Mouse (Mus musculus): ENCODE data around the gene Btnl1. TPM values are rescaled to one million over a fixed set of nuclear protein-coding genes. Genes with fewer than 3 reads are reported as not detected.

Gene Btnl1
- not detected in 2 replicates for total RNA-seq (2014; fragmentation: Nextera tagmentation)
- total RNA-seq (2017), result not detected in 2 replicates

DNA sequence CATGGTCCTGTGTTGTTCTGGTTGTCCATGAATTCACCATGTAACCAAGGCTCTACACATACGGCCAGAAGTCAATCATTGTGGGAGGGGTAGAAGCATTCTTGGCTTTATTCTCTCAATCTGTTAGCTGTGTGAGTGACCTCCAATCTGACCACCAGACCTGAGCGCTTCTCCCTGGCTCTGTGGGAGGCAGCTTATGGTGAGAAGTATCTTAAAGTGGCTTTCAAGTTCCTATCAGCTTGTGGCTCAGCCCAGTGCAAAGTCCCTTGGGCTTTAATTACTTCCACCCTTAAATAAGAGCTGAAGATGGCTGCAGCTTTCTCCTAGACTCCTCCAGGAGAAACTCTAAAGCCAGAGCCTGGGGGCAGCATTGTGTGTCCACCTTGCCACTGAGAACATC lies at the start of gene Btnl1:
Gene Btnl1 (plus strand): TSS at position 286 of the 400 bp plus-strand sequence.
- ATAC-seq (replicated peaks; ENCODE audit: poor library complexity, severe bottlenecking), result no peak

DNA sequence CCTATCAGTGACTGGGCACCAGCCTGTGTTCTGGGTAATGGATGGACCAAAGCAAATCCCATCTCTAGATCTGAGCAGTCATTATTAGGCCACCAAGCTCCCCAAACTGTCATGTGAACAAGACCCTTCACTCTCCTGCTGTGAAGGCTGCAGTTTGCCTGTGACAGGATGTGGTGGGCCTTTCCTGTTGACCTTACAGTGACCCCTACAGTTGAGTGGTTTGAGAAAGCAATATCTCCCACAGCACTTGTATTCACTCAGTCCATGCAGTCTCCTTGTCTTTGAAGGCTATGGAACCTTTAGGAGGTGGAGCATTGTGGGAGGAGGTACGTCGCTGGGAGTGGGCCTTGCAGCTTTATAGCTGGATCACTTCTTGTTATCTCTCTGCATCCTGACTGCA lies 47.1 kb upstream of the Btnl1 start:
- peak; percentile 62 for ATAC-seq (replicated peaks; ENCODE audit: poor library complexity, severe bottlenecking)

DNA sequence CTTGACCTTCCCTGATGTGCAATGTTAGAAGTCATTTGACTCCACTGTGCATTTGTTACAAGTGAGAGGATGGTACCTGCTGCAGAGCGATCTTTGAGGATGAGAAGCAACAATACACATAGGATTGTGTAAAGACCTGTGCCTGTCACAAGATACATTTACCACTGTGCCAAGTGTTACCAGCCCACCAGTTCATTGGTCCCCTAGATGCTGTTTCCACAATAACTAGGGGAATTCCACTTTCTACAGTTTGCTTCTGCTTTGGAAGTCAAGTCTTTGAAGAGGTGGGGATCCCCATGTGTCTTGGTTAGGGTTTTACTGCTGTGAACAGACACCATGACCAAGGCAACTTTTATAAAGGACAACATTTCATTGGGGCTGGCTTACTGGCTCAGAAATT lies 45.7 kb upstream of the Btnl1 start:
- no peak for ATAC-seq (replicated peaks; ENCODE audit: poor library complexity, severe bottlenecking)

DNA sequence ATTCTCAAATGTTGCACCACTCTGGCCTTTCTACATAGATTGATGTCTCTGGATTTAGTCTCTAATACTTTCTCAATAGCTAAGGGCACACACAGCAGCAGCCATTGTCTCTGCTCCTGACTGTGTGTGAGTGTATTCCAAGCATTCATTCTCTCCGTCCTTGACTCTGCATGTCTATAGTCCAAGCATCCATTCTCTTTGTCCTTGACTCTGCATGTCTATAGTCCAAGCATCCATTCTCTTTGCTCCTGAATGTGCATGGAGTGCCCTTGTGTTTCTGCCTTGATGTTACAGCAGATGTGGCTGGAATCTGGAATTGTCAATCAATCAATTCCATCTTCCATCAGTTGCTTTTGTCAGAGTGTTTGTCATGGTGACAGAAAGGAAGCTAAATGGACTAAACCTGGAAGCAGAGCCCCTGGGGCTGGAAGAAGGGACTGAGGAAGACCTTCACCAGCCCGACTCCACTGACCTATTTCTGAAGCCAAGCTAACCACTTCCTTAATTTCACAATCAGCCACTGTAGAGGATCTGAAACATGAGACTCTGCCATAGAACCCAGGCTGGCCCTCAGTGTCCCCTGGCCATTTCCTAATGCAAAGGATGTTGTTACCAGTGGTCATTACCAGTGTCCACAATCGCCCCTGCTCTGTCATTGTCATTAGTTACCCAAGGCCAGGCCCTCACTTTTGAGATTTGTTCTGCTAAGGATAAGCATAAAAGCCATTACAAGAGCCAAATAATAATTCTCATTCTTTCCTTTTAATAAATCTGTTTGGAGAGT lies 36.1 kb upstream of the Btnl1 start:
- peak; percentile 97 for ATAC-seq (replicated peaks; ENCODE audit: poor library complexity, severe bottlenecking)

DNA sequence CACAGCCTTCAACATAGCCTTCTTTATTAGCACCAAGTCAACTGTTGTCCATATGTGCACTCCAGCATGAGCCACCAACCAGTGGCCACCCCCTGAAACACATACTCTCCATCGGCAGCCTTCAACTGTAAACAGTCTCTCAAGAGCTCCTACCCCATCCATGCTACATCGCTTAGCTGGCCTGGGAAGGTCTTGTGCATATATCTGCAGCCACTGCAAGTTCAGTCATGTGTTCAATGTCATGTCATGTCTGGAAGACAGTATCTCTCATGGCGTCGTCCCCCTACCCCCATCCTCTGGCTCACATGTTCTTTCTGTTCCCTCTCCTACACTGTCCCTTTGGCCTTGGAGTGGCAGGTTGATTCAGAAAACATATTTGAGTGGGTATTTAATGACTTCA lies 32.0 kb upstream of the Btnl1 start:
- ATAC-seq (replicated peaks; ENCODE audit: poor library complexity, severe bottlenecking), result no peak

DNA sequence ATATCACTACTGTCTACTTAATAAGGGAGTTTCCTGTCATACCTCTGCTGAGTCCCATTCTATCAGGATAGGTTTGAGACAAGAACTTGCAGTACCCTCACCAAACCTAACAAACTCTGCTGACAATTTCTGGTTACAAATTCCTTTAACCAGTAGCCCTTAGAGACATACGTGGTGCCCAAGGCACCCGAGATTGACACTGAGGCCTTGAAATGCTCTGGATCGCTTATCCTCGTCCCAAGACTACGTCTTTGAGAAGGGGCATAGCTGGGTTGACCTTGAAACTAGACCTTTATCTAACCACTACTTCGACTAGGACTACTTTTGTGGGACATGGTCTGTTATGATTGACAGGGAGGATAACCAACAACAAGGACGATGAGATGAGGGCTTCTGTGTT lies 31.4 kb upstream of the Btnl1 start:
- no peak for ATAC-seq (replicated peaks; ENCODE audit: poor library complexity, severe bottlenecking)

DNA sequence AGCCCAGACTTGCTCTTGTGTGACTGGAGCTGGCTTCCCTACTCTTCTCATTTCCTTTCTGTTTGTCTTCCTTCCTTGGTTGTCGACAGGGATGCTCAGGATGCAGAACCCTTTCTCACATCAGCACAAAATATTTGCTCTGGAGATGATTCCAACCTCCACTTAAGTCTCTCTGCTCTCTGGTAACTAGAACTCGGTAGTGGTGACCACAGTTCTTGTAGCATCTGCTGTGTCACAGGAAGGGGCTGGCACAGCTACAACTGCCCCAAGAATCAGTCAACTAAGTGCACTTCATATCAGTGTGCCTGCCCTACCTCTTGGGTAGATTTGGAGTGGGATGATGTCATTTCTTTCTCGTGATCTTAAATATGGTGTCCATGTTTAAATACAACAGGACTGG lies 30.9 kb upstream of the Btnl1 start:
- no peak for ATAC-seq (replicated peaks; ENCODE audit: poor library complexity, severe bottlenecking)

DNA sequence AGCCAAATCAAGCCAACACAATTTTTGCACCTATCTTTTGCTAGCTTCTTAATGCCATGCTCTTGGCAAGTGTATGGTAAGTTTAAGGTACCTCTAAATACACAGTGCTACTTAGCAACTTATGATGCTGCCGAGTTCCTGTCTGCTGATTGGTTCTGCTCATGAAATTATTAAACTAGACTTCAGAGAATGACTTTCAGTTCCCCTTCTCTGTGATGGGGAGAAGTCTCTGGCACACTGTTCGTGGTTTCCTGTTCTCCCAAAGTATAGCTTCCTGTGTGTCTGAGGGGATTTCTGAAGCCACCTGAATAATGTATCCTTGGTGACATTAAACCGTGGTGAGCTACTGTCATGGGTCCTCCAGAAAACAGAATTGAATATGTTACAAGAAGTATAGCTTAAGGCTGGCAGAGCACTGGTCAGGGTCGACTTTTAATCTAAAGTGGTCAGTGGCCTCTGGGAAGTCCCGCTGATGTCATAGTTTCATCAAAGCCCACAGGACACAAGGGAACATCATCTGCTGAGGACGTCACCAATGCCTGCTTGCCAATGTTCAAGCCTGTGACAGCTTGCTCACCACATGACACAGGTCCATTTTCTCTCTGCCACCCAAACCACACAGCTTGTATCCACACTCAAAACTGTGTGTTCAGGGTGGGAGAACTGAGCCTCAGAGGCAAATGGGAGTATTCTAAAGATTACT lies 29.2 kb upstream of the Btnl1 start:
- ATAC-seq (replicated peaks; ENCODE audit: poor library complexity, severe bottlenecking), result peak; percentile 81

DNA sequence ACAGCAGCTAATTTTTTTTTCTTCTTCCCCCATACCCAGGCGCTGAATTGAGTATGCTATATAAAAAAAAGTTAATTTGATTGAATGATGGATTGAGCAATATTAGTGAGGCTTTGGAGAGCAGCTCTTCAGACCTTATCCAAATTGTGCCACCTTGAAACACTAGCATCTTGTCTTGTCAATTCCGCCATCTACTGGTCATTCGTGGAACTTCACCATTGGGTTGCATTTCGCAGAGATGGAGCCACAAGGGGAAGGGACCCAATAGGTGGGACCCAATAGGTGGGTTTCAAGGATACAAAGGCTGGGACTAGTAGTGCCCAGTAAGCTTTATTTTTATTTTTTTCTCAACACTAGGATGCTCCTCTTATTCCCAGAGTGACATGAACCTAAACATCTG lies 27.5 kb upstream of the Btnl1 start:
- ATAC-seq (replicated peaks; ENCODE audit: poor library complexity, severe bottlenecking), result peak; percentile 49

DNA sequence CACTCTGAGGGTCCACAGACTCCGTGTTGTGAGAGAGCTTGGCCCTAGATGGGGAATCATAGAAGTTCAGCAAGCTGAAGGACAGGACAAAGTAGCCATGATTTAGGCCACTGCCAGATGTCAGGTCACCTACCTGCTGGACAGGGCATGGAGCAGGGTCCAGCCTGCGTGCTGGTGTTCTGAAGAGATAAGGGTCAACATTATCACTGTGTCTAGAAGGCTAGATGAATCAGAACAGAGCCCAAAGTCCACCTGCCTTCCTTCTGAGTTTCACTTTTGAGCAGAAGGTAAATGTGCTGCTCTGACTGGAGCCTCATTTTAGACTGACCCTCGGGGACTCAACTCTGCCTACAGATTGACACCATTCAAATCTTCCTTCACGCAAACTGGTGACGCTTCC lies 22.4 kb upstream of the Btnl1 start, which contains the start of gene Btnl2:
Gene Btnl2 (plus strand): TSS at position 284 of the 400 bp plus-strand sequence.
- ATAC-seq (replicated peaks; ENCODE audit: poor library complexity, severe bottlenecking), result no peak

DNA sequence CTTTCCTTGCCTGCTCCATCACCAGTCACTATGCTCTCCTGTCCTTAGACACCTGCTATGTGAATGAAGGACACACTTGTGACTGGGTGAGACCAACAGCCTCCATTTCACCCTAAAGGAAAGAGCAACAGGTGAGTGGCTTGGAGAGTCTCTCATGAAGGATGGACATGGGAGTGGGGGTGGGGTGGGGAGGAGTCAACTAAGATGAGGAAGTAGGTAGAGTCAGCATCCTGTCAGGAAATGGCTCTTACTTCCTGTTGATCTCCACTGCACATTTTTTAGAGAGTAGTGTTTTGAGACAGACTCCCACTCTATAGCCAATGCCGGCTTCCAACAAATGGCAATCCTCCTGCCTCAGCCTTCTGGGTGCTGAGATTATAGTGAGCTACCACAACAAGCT lies 22.0 kb upstream of the Btnl1 start:
- peak; percentile 56 for ATAC-seq (replicated peaks; ENCODE audit: poor library complexity, severe bottlenecking)

DNA sequence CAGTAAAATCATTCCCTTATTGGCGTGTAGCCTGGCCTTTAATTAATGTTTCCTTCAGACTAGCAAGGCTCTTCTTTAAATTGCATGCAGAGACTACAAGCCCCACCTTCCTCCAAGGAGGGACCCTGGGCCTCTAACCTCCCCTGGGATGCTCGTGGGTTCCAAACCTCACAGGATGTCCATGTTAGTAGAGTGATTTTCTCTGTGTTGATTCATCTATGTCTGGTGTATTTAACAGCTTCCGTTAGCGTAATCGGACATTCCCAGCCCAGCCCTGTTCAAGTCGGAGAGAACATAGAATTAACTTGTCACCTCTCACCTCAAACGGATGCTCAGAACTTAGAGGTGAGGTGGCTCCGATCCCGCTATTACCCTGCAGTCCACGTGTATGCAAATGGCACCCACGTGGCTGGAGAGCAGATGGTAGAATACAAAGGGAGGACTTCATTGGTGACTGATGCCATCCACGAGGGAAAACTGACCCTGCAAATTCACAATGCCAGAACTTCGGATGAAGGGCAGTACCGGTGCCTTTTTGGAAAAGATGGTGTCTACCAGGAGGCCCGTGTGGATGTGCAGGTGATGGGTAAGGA lies 13.9 kb upstream of the Btnl1 start:
- no peak for ATAC-seq (replicated peaks; ENCODE audit: poor library complexity, severe bottlenecking)

DNA sequence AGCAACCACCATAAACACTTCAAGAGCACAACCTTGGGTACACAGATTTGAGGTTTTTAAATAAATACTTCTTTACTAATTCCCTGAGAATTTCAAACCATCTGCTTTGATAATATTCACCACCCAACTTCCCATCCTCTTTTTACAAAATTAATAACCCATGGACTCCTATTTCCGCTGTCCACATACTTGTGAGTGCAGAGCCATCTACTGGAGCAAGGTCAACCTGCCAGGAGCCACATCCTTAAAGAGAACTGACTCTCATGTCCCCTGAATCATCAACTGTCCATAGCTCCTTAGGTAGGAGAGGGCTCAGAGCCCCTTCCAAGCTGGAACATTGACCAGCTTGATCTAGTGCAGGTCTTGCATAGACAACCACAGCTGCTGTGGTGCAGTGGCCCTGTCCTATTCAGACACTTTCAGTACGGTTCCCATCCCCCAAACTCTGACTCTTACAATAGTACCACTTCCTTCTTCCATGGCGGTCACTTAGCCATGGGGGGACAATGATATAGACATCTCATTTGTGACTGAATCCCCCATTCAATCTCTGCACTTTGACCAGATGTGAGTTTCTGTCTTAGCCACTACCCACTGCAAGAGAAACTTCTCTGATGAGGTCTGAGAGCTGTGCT lies 13.1 kb upstream of the Btnl1 start:
- peak; percentile 73 for ATAC-seq (replicated peaks; ENCODE audit: poor library complexity, severe bottlenecking)

DNA sequence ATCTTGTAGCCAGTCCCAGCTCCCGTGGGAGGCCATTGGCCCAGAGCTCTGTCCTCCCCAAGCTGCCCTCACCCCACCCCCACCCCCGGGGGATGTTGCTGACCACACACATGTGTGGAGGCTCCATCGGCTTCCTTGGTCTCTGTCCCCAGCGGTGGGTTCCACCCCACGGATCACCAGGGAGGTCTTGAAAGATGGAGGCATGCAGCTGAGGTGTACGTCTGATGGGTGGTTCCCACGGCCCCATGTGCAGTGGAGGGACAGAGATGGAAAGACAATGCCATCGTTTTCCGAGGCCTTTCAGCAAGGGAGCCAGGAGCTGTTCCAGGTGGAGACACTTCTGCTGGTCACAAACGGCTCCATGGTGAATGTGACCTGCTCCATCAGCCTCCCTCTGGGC lies 11.9 kb upstream of the Btnl1 start:
- ATAC-seq (replicated peaks; ENCODE audit: poor library complexity, severe bottlenecking), result no peak

DNA sequence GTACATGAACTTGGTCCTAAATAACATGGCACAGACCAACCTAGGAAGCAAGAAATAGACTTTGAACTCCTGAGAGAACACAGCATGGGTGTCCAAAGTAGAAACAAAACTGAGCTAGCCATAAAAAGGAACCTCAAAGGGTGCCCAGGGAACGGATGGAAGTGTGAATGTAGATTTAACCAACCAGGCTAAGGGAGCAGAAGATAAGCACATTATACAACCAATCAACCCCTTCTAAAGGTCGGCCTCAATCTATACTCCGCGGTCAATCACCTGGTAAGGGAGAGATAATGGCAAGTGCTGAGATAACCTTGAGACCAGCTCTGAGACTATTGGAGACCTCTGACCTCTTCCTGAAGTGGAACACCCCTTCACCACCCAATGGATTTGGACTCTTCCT lies 6.4 kb upstream of the Btnl1 start:
- ATAC-seq (replicated peaks; ENCODE audit: poor library complexity, severe bottlenecking), result no peak

DNA sequence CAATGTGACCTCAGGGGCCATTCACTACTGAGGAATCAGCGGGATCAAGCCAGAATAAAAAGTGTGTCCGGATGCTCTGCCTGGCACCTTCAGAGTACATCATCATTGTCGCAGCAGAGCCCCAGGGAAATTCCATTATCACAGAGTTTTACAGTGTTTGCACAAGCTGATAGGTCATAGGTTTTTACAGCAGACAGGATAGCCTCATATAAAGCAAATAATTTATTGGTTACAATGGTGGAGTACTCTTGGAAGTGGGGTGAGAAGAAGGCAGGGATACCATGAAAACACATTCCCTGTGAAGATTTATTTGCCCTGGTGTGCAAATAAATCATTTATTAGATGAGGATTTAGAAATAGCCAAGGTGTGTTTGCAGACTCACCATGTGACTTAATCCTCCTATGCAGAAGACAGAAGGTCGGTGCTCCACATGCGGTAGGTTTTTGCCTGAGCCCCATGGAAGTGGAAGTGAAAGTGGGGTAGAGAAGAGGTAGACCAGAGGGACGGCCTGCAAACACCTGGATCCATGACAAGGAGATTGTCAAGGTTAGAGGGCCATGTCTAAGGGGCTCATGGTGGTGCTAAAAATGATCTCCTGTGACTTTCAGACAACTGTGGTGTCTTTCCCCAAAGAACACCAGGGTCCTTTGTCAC lies 3.8 kb upstream of the Btnl1 start:
- no peak for ATAC-seq (replicated peaks; ENCODE audit: poor library complexity, severe bottlenecking)

DNA sequence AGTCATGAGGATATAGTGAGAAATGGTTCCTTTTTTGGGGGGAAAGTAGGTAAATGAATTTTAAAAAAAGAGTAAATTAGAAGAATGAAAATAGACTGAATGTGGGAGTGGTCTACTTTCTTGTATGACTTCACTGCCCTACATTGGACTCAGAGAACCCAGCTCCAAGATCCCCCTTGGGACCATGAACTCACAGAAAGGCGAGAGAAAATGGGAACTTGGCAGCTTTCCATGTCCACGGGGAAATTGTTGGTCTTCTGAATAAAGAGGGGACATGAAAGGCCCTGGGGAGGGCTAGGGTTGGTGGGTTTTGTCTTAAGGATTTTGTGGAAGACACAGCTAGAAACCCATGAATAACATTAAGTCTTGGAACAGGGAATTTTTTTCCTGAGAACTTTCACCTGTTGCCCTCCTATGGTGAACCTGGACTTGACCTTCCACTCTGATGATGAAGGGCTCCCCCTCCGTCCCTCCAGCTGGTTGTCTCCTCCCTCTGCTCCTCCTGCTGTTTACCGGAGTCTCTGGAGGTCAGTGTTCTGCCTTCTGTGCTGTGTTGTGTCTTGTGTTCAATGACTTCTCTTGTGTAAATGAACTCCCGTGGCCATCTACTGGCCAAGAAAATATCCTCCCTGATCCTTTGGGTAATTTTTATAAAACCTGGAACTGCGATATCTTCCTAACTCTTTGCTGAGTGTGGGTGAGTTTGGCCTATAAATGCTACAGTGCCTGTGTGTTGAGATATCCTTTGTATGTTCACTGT lies 698 bp downstream of the Btnl1 start:
- ATAC-seq (replicated peaks; ENCODE audit: poor library complexity, severe bottlenecking), result no peak; the same call in 1 of the 2 replicates

DNA sequence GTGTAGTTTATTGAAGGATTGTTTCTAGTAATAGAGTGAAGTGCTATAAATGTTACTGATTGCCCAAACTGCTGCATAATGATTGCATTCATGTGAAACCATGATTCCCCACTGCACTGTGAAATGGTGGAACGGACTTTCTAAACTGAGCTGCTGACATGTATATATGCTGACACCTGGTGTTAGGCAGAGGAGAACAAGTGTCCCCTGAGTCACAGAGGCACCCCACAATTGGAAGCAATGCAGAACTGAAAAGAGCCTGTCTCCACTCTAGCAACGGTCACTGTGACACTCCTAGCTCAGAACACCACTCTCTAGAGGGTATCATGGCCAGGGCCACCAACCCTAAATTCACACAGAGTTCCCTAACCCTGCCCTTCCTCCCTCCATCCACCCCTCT lies 1.8 kb downstream of the Btnl1 start:
- ATAC-seq (replicated peaks; ENCODE audit: poor library complexity, severe bottlenecking), result no peak

DNA sequence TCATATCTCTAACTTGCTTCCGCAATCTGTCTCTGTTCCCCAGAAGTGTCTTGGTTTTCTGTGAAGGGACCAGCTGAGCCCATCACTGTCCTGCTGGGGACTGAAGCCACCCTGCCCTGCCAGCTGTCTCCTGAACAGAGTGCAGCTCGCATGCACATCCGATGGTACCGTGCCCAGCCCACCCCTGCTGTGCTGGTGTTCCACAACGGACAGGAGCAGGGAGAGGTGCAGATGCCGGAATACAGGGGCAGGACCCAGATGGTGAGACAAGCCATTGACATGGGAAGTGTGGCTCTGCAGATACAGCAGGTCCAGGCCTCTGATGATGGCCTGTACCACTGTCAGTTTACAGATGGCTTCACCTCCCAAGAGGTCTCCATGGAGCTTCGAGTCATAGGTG lies 2.5 kb downstream of the Btnl1 start:
- ATAC-seq (replicated peaks; ENCODE audit: poor library complexity, severe bottlenecking), result no peak

DNA sequence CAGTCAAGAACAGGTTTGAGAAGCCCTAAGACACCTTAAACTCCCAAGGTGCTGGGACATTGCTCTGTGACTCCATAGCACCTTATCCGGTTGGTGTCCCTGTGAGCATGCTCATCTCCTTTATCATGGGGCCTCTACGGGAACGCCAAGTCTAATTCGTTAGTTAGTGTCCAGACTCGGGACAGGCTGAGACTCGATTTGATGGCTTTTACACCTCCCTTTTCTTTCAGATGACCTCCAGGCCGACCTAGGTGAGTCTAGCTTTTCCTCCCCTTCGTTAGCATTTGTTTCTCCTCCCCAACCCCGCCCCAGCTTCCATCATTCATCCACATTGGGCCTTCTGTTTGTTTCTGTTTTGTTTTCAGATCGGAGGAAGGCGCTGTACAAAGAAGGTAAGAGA lies 4.9 kb downstream of the Btnl1 start:
- ATAC-seq (replicated peaks; ENCODE audit: poor library complexity, severe bottlenecking), result no peak

Measured in granulocyte monocyte progenitor cell, adult 5-6 weeks (primary cell).